Mouse (Mus musculus) MEL (cell line): ENCODE measurements around the gene Pcsk5.

Experiments
- CTCF ChIP-seq, 3 experiments: IDR thresholded peaks in 2 of 3; conservative IDR thresholded peaks in 1 of 3; 2 replicates each; pipeline ENCODE4 v1.5.1; 2011 to 2012; ENCODE audit warnings: low read length in 3 of 3, low read depth in 2 of 3, mild to moderate bottlenecking in 2 of 3, improper control_type of control experiment in 1 of 3, inconsistent platforms in 1 of 3, mixed read lengths in 1 of 3, moderate library complexity in 1 of 3; ENCODE audit not compliant: control insufficient read depth in 1 of 3, insufficient read depth in 1 of 3, poor library complexity in 1 of 3, severe bottlenecking in 1 of 3
- ELF1 ChIP-seq: IDR thresholded peaks from 2 replicates; pipeline ENCODE4 v1.6.1; 2014; ENCODE audit warnings: low read depth, mild to moderate bottlenecking, inconsistent platforms, low read length, improper control_type of control experiment, moderate library complexity
- EP300 ChIP-seq, 2 experiments: IDR thresholded peaks; 2 replicates each; pipeline ENCODE4 v1.6.1; 2011; ENCODE audit warnings: improper control_type of control experiment in 2 of 2, low read length in 2 of 2, low read depth in 1 of 2, mild to moderate bottlenecking in 1 of 2
- HCFC1 ChIP-seq: IDR thresholded peaks from 2 replicates; pipeline ENCODE4 v1.6.1; 2012; ENCODE audit warnings: low read depth, mild to moderate bottlenecking, inconsistent platforms, low read length, improper control_type of control experiment, moderate library complexity
- MAX ChIP-seq: IDR thresholded peaks from 2 replicates; pipeline ENCODE4 v1.6.1; 2011; ENCODE audit warnings: low read length, improper control_type of control experiment
- MXI1 ChIP-seq: IDR thresholded peaks from 2 replicates; pipeline ENCODE4 v1.6.1; 2011; ENCODE audit warnings: mild to moderate bottlenecking, low read depth, low read length, improper control_type of control experiment
- NRF1 ChIP-seq: IDR thresholded peaks from 2 replicates; pipeline ENCODE4 v1.6.1; 2014; ENCODE audit warnings: low read depth, mild to moderate bottlenecking, inconsistent platforms, low read length, improper control_type of control experiment, moderate library complexity; ENCODE audit not compliant: poor library complexity, insufficient read depth, severe bottlenecking
- POLR2A ChIP-seq, 2 experiments: IDR thresholded peaks; 2 replicates each; pipeline ENCODE4 v1.6.1; 2011 to 2012; ENCODE audit warnings: low read length in 2 of 2, mild to moderate bottlenecking in 2 of 2, control low read depth in 1 of 2, improper control_type of control experiment in 1 of 2, low read depth in 1 of 2, moderate library complexity in 1 of 2; ENCODE audit not compliant: control insufficient read depth in 1 of 2, insufficient read depth in 1 of 2, poor library complexity in 1 of 2
- TAL1 ChIP-seq: IDR thresholded peaks from 2 replicates; pipeline ENCODE4 v1.6.1; 2012; ENCODE audit warnings: mild to moderate bottlenecking, inconsistent platforms, low read length, moderate library complexity, mixed read lengths
- TCF12 ChIP-seq: IDR thresholded peaks from 2 replicates; pipeline ENCODE4 v1.6.1; 2014; ENCODE audit warnings: low read depth, mild to moderate bottlenecking, inconsistent platforms, low read length, improper control_type of control experiment, moderate library complexity
- ZC3H11A ChIP-seq: IDR thresholded peaks from 2 replicates; pipeline ENCODE4 v1.6.1; 2012; ENCODE audit warnings: low read depth, mild to moderate bottlenecking, inconsistent platforms, low read length, improper control_type of control experiment
- ZMIZ1 ChIP-seq: IDR thresholded peaks from 2 replicates; pipeline ENCODE4 v1.6.1; 2012; ENCODE audit warnings: low read depth, mild to moderate bottlenecking, inconsistent platforms, low read length, improper control_type of control experiment, moderate library complexity
- ZNF384 ChIP-seq: IDR thresholded peaks from 2 replicates; pipeline ENCODE4 v1.6.1; 2012; ENCODE audit warnings: low read depth, mild to moderate bottlenecking, inconsistent platforms, low read length, improper control_type of control experiment

DNA sequence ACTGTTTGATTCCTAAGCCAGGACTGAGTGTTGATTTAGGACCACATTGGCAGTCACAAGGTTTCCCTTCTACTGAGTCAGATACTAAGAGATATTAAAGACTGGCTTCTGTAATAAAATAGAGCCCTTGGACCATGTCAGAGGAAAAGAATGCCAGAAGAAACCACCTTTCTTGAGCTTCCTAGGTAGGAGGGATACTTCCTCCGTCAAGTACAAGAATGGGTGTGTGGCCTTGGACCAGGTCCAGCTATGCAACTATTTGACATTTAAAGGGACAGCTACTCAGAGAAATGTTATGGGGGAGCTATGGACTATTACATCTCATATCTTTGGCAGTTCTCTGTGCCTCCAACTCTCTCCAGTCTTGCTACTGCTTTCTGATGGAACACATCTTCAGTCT lies 244.6 kb downstream of the Pcsk5 start:
- TF ChIP-seq ZC3H11A = no peak
- no peak for TF ChIP-seq MAX
- no peak for TF ChIP-seq EP300 (IDR thresholded peaks at IDR 0.05; ENCODE audit: low read depth in 1 of 2, low read length in 2 of 2)
- no peak for TF ChIP-seq POLR2A (IDR thresholded peaks at IDR 0.05; ENCODE audit: control insufficient read depth in 1 of 2, insufficient read depth in 1 of 2, low read depth in 1 of 2, low read length in 2 of 2, poor library complexity in 1 of 2)
- TF ChIP-seq TAL1 = no peak
- no peak for TF ChIP-seq MXI1
- no peak for TF ChIP-seq CTCF (IDR thresholded peaks at IDR 0.05 in 2 of 3, conservative IDR thresholded peaks at IDR 0.05 in 1 of 3; ENCODE audit: control insufficient read depth in 1 of 3, insufficient read depth in 1 of 3, low read depth in 2 of 3, low read length in 3 of 3, poor library complexity in 1 of 3, severe bottlenecking in 1 of 3)
- no peak for TF ChIP-seq ZNF384
- TF ChIP-seq HCFC1 = no peak
- no peak for TF ChIP-seq NRF1
- no peak for TF ChIP-seq TCF12
- no peak for TF ChIP-seq ELF1
- TF ChIP-seq ZMIZ1 = no peak
